31 mouse cellular contexts compared by ENCODE assay signal in the genomic region with DNA sequence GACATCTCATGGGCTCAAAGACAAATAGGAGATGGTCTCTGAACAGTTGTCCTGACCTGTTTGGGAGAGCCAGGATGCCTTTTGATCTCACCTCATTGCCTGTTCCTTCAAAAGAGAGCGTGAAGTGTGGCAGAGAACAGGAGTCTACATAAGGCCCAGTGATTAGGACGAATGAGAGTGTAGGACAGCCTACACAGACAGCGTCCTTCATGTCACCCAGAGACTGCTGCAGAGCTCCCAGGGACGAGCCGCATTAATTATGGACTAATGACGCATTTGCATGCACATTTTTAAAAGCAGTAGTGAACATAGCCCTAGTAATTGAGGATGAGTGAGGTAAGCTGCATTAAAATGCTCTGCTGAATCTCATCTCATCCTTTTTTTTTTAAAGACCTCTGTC.
DNase-seq lines count a peak whose midpoint lies in the region; ATAC-seq lines count a peak whose summit lies in the region.
"Had no signal": no experiment of that assay in that cellular context is flagged by ENCODE, and none has a peak within 500 bp of the region (broad histone marks: within the 10 kb centered on the region; RNA-seq: fewer than 3 reads in every experiment).

No protein-coding gene starts in this region.

- peak overlapping the region; percentile 64; the same call in 1 of the 2 replicates for H3K27ac ChIP-seq in midbrain, embryonic 13.5 days
- no peak overlapping the region for H3K27ac ChIP-seq in midbrain, embryonic 10.5 days (replicated peaks)
- peak overlapping the region; percentile 66; the same call in 1 of the 2 replicates for H3K27ac ChIP-seq in forebrain, embryonic 10.5 days
- H3K27ac ChIP-seq in forebrain, embryonic 15.5 days (replicated peaks), result peak overlapping the region; percentile 63
- no peak overlapping the region for H3K27ac ChIP-seq in embryonic facial prominence, embryonic 10.5 days (replicated peaks)
- H3K27ac ChIP-seq: embryonic facial prominence, embryonic 13.5 days; layer of hippocampus, adult 2 months; left cerebral cortex, adult 2 months; limb, embryonic 13.5 days; liver, embryonic 12.5 days; neural tube, embryonic 13.5 days had no signal

- no peaks in the 10 kb centered on the region; the same call in 1 of the 2 replicates for H3K9me3 ChIP-seq in midbrain, embryonic 13.5 days
- no peaks in the 10 kb centered on the region for H3K9me3 ChIP-seq in midbrain, embryonic 10.5 days (replicated peaks)
- no peaks in the 10 kb centered on the region for H3K9me3 ChIP-seq in forebrain, embryonic 10.5 days
- no peaks in the 10 kb centered on the region for H3K9me3 ChIP-seq in forebrain, embryonic 15.5 days
- H3K9me3 ChIP-seq in embryonic facial prominence, embryonic 10.5 days, result no peaks in the 10 kb centered on the region
- H3K9me3 ChIP-seq: embryonic facial prominence, embryonic 13.5 days; limb, embryonic 13.5 days; neural tube, embryonic 13.5 days had no signal

- H3K36me3 ChIP-seq in midbrain, embryonic 13.5 days, result no peaks in the 10 kb centered on the region
- no peaks in the 10 kb centered on the region for H3K36me3 ChIP-seq in midbrain, embryonic 10.5 days
- no peaks in the 10 kb centered on the region for H3K36me3 ChIP-seq in forebrain, embryonic 10.5 days (replicated peaks)
- H3K36me3 ChIP-seq in forebrain, embryonic 15.5 days, result no peaks in the 10 kb centered on the region
- H3K36me3 ChIP-seq in embryonic facial prominence, embryonic 10.5 days (replicated peaks), result no peaks in the 10 kb centered on the region
- H3K36me3 ChIP-seq: embryonic facial prominence, embryonic 13.5 days; heart, embryonic 12.5 days; limb, embryonic 13.5 days; liver, embryonic 12.5 days; neural tube, embryonic 13.5 days had no signal

- no peak overlapping the region for H3K4me2 ChIP-seq in midbrain, embryonic 13.5 days (replicated peaks)
- no peak overlapping the region for H3K4me2 ChIP-seq in forebrain, embryonic 15.5 days (replicated peaks)
- H3K4me2 ChIP-seq: embryonic facial prominence, embryonic 13.5 days; heart, embryonic 12.5 days; limb, embryonic 13.5 days; liver, embryonic 12.5 days; neural tube, embryonic 13.5 days had no signal

- DNase-seq in heart, adult 11 months, result peak; percentile 34
- no peak for DNase-seq in heart, postnatal 4 days
- DNase-seq in midbrain, embryonic 10.5 days (ENCODE audit: low spot score), result no peak
- DNase-seq in forebrain, embryonic 10.5 days (ENCODE audit: extremely low spot score, low spot score), result no peak
- DNase-seq in embryonic facial prominence, embryonic 10.5 days (ENCODE audit: low spot score), result no peak
- DNase-seq: adrenal gland, postnatal 14 days; cerebellum, adult 11-12 months; cerebellum, adult 9-11 months; embryo, embryonic 11 days; gastrocnemius, postnatal 14 days; heart, adult 18-20 months; kidney, adult 2 months; kidney, postnatal 36 days; liver, postnatal 0 days; lung, postnatal 36 days; retina, postnatal 1 day; right cerebral cortex, postnatal 14 days had no signal

- H3K9ac ChIP-seq in midbrain, embryonic 13.5 days (replicated peaks), result no peak overlapping the region
- H3K9ac ChIP-seq in forebrain, embryonic 15.5 days (replicated peaks), result no peak overlapping the region
- H3K9ac ChIP-seq: embryonic facial prominence, embryonic 13.5 days; heart, embryonic 12.5 days; limb, embryonic 13.5 days; liver, embryonic 12.5 days; liver, postnatal 0 days; neural tube, embryonic 13.5 days had no signal

- H3K4me3 ChIP-seq in midbrain, embryonic 13.5 days (replicated peaks), result no peak overlapping the region
- no peak overlapping the region for H3K4me3 ChIP-seq in midbrain, embryonic 10.5 days
- H3K4me3 ChIP-seq in forebrain, embryonic 10.5 days, result no peak overlapping the region
- H3K4me3 ChIP-seq in forebrain, embryonic 15.5 days, result no peak overlapping the region
- H3K4me3 ChIP-seq in embryonic facial prominence, embryonic 10.5 days, result no peak overlapping the region
- H3K4me3 ChIP-seq: embryonic facial prominence, embryonic 13.5 days; heart, embryonic 12.5 days; layer of hippocampus, adult 2 months; left cerebral cortex, adult 2 months; limb, embryonic 13.5 days; liver, embryonic 12.5 days; myocyte; neural tube, embryonic 13.5 days had no signal

- 52% methylated on average over 6 of the region's 6 CpGs for WGBS in midbrain, embryonic 13.5 days
- 83% methylated on average over 6 of the region's 6 CpGs for WGBS in midbrain, embryonic 10.5 days
- 85% methylated on average over 6 of the region's 6 CpGs for WGBS in forebrain, embryonic 10.5 days
- WGBS in forebrain, embryonic 15.5 days, result 20% methylated on average over 6 of the region's 6 CpGs
- 87% methylated on average over 6 of the region's 6 CpGs for WGBS in embryonic facial prominence, embryonic 10.5 days

- peaks cover 15% of the 10 kb centered on the region for H3K4me1 ChIP-seq in midbrain, embryonic 13.5 days (replicated peaks)
- peaks cover 13% of the 10 kb centered on the region for H3K4me1 ChIP-seq in midbrain, embryonic 10.5 days
- peaks cover 22% of the 10 kb centered on the region for H3K4me1 ChIP-seq in forebrain, embryonic 10.5 days
- peaks cover 21% of the 10 kb centered on the region for H3K4me1 ChIP-seq in forebrain, embryonic 15.5 days
- H3K4me1 ChIP-seq in embryonic facial prominence, embryonic 10.5 days, result no peaks in the 10 kb centered on the region
- H3K4me1 ChIP-seq: liver, embryonic 12.5 days had no signal

- no peaks in the 10 kb centered on the region for H3K27me3 ChIP-seq in midbrain, embryonic 13.5 days
- no peaks in the 10 kb centered on the region for H3K27me3 ChIP-seq in midbrain, embryonic 10.5 days (ENCODE audit: low read depth, poor library complexity, severe bottlenecking)
- no peaks in the 10 kb centered on the region for H3K27me3 ChIP-seq in forebrain, embryonic 10.5 days (ENCODE audit: poor library complexity, severe bottlenecking)
- no peaks in the 10 kb centered on the region for H3K27me3 ChIP-seq in forebrain, embryonic 15.5 days
- H3K27me3 ChIP-seq in embryonic facial prominence, embryonic 10.5 days (replicated peaks; ENCODE audit: low read depth, poor library complexity, severe bottlenecking), result no peaks in the 10 kb centered on the region
- H3K27me3 ChIP-seq: embryonic facial prominence, embryonic 13.5 days; heart, embryonic 12.5 days; limb, embryonic 13.5 days; liver, embryonic 12.5 days; neural tube, embryonic 13.5 days; Patski had no signal

- ATAC-seq in midbrain, embryonic 13.5 days, result peak; percentile 65; the same call in 1 of the 2 replicates
- peak; percentile 53; the same call in 1 of the 2 replicates for ATAC-seq in forebrain, embryonic 15.5 days (replicated peaks)
- no peak for ATAC-seq in CD4-positive, CD25-positive, alpha-beta regulatory T cell, adult 4 months
- ATAC-seq: inflammation-experienced regulatory T-cells, adult 6 months; liver, embryonic 12.5 days; liver, postnatal 0 days; midbrain, embryonic 16.5 days; Patski had no signal

Comparison
In these comparisons a context has a peak if more than half of its experiments do, and no peak if none do; other contexts are left out.
1. H3K27ac ChIP-seq: peak in midbrain, embryonic 13.5 days (single experiment), forebrain, embryonic 10.5 days (single experiment) and forebrain, embryonic 15.5 days (single experiment); none in midbrain, embryonic 10.5 days (single experiment) and embryonic facial prominence, embryonic 10.5 days (single experiment).